Mouse (Mus musculus): ENCODE data around the gene Pttg1ip.

Pttg1ip gene

GRCm38 (mm10) chr10:77569481-77569880 is 12.0 kb upstream of the Pttg1ip start:
- no peak for DNase-seq (ENCODE audit: low spot score)

- no peak for DNase-seq (ENCODE audit: low spot score)
Measured at GRCm38 (mm10) chr10:77569973-77570658, 11.4 kb upstream of the Pttg1ip start.

DNA sequence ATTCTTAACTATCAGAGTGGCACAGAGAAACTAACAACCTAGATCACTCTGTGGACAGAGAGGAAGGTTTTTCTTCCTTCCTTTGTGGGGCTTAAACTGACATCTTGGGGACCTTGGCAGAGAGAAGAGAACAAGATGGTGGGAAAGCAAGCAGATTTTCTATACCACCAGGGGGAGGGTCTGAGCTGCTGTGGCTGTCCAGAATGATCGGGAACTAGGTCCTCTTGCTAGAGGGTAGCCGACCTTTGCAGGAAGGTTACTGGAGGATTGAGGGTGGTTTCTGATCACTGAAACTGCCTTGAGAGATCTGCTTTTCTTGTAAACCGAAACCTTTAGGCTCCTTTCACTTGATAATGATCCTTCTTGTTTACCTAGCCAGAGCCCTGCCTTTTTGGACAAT is 9.3 kb upstream of the Pttg1ip start:
- no peak for DNase-seq (ENCODE audit: low spot score)

DNA sequence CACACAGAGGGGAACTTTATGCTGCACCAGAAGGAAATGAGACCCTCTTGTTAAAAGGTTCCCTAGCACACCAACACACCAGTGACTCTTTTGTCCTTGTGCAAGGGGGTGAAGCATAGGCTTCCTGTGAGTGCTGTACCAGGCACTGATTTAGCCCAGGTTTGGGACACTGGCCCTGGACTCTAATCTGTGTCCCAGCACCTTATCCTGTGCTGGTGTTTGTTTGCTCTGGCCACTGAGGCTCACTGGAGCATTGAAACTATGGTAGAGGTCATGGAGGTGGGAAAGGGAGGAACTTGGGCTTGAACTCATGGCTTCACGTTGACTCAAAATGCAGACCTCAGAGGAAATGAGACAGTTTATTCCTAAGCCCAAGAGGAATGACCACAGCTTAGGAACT is 8.4 kb upstream of the Pttg1ip start:
- no peak for DNase-seq (ENCODE audit: low spot score)

DNA sequence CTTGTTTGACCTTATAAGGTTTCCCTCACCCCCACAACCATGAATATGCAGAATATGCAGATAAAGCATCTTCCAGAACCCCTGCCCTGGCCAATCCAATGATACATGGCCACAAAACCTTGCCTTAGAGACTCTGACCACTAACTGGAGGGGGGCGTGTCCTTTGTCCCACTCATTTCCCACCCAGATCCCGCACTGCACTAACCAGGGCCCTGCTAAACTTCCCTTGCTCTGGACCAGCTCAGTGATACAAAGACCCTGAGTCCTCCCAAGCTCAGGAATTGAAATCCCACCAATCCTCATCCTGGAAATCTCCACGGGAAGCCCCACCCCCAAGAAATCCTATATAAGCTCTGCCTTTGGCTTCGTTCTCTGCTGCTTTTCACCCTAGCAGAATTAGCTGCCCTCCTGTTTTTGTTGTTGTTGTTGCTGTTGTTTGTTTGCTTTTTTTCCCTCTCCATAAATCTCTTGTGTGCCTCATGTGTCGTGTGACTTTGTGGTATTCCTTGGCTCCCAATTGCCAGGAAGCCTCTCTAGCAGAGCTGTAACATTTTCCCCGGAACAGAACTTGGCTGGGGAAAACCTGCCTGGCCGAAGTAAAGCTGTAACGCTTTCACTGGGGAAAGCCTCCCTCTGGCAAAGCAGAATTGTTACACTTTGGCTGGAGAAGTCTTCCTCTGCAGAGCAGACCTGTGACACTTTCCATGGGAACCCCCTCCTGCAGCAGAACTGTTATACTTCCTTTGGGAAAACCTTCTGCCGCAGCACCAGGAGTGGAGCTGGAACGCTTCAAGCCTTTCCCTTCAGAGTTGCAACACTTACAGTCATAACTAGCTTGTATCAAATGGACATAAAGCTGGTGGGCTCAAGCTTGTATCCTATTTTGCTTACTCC is 1.2 kb upstream of the Pttg1ip start:
- no peak for DNase-seq (ENCODE audit: low spot score)

DNA sequence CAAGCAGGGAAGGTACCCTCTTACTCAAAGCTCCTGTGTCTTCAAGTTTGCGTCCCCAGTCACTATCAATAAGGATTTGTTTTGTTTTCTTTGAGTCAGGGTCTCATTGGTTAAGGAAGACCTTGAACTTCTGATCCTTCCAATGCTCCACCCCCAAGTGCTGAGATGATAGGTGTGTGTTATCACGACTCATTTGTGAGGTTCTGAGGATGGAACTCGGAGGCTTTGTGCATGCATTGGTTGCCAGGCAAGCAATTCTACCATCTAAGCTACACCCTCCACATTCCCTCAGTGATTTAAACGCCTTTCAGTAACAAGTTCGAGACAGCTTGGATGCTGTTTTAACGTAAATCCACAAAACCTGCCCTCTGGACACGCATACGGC is 505 bp upstream of the Pttg1ip start:
- DNase-seq (ENCODE audit: low spot score), result no peak

DNA sequence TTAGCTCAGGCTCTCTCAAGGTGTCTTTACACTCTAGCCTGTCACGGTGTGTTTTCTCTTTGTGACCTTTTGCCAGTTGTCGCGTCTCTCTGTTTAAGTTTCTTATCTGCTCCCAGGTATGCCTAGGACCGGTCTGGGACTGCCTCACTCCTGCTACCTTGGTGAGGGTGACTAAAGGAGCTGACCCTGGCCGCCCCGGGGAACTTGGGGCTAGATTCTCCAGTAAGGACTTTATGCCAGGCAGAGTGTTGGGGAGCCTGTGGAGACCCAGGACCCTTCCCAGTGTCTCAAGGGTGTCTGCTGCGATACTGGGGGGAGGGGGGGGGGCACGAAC is 732 bp downstream of the Pttg1ip start:
- DNase-seq (ENCODE audit: low spot score), result no peak

DNA sequence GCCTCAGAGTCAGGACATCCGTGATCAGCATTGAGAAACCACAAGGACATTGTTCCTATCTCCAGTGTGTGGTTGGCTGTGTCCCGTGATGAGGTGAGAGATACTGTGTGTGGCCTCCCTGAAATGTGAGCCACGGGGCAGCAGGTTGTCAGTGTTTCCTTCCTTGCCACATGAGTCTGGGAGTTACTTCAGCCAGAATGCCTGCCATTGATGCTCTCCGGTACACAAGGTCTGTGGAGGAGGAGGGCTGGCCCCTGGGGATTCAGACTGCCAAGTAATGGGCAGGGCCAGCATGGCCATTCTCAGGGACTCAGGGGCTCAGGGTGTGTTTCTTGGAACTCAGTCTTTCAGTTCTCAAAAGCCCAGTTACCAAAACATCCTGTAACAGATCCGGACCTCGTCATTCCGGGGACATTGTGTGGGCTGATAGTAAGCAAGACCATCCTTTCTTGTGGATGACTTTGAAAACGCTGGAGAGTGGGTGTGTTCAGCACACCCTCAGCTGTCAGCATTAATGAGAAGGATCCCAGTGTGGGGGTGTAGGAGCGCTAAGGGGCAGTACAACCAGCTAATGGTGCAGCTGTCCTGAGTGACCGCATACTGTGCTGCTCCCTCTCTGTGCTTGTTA is 2.4 kb downstream of the Pttg1ip start:
- no peak for DNase-seq (ENCODE audit: low spot score)

DNA sequence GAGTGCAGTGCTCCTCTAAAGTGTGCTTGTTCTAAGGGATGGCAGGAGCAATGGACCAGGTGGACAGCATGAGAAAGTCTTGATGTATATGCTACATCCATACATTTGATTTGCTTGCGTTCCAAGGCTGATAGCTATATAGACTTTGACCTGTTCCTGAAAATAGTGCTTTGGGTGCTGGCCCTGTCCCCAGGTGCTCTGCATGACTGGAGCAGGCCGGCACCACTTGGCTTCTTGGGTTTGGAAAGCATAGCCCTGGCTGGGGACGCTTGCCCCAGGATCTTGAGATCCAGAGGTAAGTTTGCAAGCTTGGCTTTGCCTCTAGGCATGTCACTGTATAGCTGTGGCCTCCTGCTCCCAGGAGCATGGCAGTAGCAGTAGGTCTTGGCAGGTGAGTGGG is 5.1 kb downstream of the Pttg1ip start:
- no peak for DNase-seq (ENCODE audit: low spot score)

GRCm38 (mm10) chr10:77587091-77587775 is 5.7 kb downstream of the Pttg1ip start:
- no peak for DNase-seq (ENCODE audit: low spot score)

DNA sequence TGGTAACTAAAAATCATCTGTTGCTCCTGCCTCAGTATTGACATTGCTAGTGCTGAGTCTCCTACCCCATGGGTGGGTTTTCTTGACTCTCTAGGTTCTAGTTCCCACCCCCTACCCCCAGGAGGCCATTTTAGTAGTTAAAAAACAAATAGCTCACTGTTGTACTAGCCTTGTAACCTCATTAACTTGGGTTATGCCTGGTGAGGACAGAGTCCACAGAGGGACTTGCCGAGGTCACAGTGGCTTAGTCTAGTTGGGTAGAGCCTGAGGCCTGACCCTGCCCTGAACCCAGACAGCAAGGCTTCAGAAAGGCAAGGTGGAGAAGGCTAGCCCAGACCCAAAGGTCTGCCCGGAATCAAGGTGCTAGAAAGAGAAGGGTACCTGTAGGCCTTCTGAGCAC is 6.5 kb downstream of the Pttg1ip start:
- no peak for DNase-seq (ENCODE audit: low spot score)

GRCm38 (mm10) chr10:77589117-77589516 is 7.6 kb downstream of the Pttg1ip start:
- DNase-seq (ENCODE audit: low spot score), result no peak

DNA sequence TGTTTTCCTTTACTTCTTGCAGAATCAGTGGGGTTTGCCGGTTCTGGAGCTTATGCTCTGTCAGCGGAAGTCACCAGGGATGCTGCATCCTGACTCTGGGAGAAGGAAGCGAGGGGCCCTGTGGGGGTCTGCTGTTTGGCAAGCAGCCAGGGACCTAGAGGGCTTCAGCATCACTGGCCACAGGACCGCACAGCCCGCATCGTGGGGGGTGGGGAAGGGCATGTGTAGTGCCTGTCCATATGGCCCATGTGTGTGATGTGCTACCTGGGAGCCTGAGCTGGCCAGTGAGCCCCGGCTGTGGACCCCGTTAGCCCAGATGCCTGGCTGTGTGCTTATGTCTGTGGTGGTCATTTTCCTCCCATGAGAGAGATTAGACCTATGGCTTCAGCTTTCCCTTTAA is 8.2 kb downstream of the Pttg1ip start:
- no peak for DNase-seq (ENCODE audit: low spot score)

DNA sequence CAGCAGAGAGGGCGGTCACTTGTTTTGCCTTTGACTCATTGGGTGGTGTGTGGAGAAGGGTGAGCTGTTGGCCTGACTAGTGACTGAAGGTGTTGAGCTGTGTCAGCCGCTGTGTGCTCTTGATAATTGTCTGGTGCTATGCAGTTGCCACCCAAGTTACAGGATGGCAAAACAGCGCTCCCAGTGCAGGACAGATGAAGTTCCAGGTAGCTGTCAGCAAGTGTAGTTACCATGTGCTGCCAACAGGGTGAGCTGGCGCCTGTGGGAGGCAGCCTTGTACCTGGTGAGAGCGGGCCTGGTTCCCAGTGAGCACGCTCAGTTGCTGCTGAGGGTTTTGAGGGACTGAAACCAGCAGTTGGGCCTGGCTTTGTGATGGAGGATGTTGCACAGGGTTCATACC is 9.3 kb downstream of the Pttg1ip start:
- DNase-seq (ENCODE audit: low spot score), result peak; percentile 75

DNA sequence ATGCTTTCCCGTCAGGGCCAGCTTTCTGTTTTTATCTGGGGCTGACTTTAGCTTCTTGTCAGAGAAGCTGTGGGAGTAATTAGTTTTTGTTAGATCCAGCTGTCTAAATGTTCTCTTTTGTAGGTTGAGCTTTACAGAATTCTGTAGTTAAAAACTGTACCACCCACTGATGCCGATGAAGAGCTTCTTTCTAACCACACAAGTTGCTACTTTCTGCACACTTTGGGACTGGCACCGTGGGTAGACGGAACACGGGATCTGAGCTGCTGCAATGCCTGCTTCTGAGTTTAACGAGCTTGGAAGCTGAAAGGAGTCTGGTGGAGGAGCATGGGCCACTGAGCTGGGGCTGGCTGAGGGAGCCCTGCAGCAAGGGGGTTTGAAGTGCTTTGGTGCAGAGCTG is 10.0 kb downstream of the Pttg1ip start:
- no peak for DNase-seq (ENCODE audit: low spot score)

- DNase-seq (ENCODE audit: low spot score), result no peak
Measured at GRCm38 (mm10) chr10:77596060-77596459, 14.5 kb downstream of the Pttg1ip start.

DNA sequence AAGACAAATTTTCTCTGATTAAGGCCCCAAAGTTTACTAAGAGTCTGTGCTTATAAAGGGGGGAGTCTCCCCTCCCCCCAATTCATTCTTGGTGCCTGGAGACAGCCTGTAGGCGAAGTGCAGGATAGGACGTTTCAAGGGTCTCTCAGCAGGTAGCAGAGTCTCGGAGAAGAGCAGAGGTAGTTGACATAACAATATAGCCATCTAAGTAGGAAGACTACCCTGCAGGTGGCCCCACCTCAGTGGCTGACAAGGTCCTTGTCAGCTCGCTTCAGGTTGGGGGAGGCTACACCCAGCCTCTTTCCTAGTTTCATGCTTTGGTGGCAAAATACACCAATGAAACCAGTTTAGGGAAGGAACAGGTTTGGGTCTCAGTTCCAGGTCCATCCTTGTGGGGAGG is 21.5 kb downstream of the Pttg1ip start:
- DNase-seq (ENCODE audit: low spot score), result no peak

GRCm38 (mm10) chr10:77604111-77604510 is 22.6 kb downstream of the Pttg1ip start:
- DNase-seq (ENCODE audit: low spot score), result no peak

GRCm38 (mm10) chr10:77604958-77605357 is 23.4 kb downstream of the Pttg1ip start:
- DNase-seq (ENCODE audit: low spot score), result no peak

DNA sequence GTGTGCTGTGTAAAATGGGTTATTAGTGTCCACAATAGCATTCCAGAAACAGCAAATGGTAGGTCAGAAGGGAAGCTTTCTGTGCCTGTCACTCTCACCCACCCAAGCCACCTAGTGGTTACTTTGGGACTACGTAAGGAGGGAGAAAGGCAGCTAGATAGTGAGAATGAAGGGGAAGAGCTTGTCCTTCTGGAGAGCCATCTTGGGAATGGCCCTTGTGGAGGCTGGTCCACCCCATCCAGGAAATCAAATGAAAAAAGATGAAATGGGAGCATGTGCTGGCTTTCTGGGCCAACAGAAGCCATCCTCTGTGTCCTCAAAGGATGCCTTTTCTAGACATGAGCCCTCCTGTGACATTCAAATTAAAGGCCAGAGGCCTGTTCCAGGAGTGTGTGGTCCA is 23.8 kb downstream of the Pttg1ip start:
- DNase-seq (ENCODE audit: low spot score), result no peak

- peak; percentile 100 for DNase-seq (ENCODE audit: low spot score)
Measured at GRCm38 (mm10) chr10:77605908-77606826, 24.6 kb downstream of the Pttg1ip start, which contains the start of the genes Sumo3 and Gm49325. Sumo3 (plus strand) TSS chr10:77606097. Gm49325 (plus strand) TSS chr10:77606197.

All from testis, postnatal 10 days (tissue).